Mouse (Mus musculus) brain, embryonic 18.5 days (tissue): ENCODE measurements around the gene Rara.
"Not testable (repeated sequence)": the region's sequence is repeated elsewhere in the genome, so short reads cannot be mapped to it uniquely, and the experiment has no call there.

Experiments used
- DNase-seq: peaks from one replicate; pipeline ENCODE4 v3.0.0-alpha.2; 2012; ENCODE audit warnings: low read depth, low spot score

Rara gene

GRCm38 (mm10) chr11:98922851-98923711 lies 4.5 kb upstream of the Rara start:
- not testable (repeated sequence) for DNase-seq

GRCm38 (mm10) chr11:98924633-98925175 lies 2.9 kb upstream of the Rara start:
- no peak for DNase-seq

GRCm38 (mm10) chr11:98925265-98925721 lies 2.3 kb upstream of the Rara start:
- DNase-seq = no peak

GRCm38 (mm10) chr11:98925868-98926311 lies 1.7 kb upstream of the Rara start:
- no peak for DNase-seq

GRCm38 (mm10) chr11:98926553-98926952 lies 1.1 kb upstream of the Rara start:
- DNase-seq = no peak

GRCm38 (mm10) chr11:98928186-98928893 lies 722 bp downstream of the Rara start:
- no peak for DNase-seq

GRCm38 (mm10) chr11:98929503-98929902 lies 1.9 kb downstream of the Rara start:
- no peak for DNase-seq

GRCm38 (mm10) chr11:98930127-98930601 lies 2.5 kb downstream of the Rara start:
- DNase-seq = no peak

GRCm38 (mm10) chr11:98930773-98931512 lies 3.3 kb downstream of the Rara start:
- DNase-seq = no peak

GRCm38 (mm10) chr11:98931513-98932292 lies 4.1 kb downstream of the Rara start:
- DNase-seq = no peak

GRCm38 (mm10) chr11:98932293-98933091 lies 4.9 kb downstream of the Rara start:
- DNase-seq = no peak

- DNase-seq = no peak
These were observed 5.5 kb downstream of the Rara start for GRCm38 (mm10) chr11:98933151-98933550.

GRCm38 (mm10) chr11:98933847-98934246 lies 6.2 kb downstream of the Rara start:
- DNase-seq = not testable (repeated sequence)

GRCm38 (mm10) chr11:98934367-98934766 lies 6.7 kb downstream of the Rara start:
- no peak for DNase-seq

GRCm38 (mm10) chr11:98935123-98935522 lies 7.5 kb downstream of the Rara start:
- no peak for DNase-seq

- no peak for DNase-seq
These were observed 8.6 kb downstream of the Rara start for GRCm38 (mm10) chr11:98936170-98936569.

- DNase-seq = no peak
These were observed 9.2 kb downstream of the Rara start for GRCm38 (mm10) chr11:98936606-98937409.

GRCm38 (mm10) chr11:98937410-98937913 lies 9.8 kb downstream of the Rara start:
- no peak for DNase-seq
